Mouse (Mus musculus): ENCODE results near the gene Fhad1.

Gene Fhad1

DNA sequence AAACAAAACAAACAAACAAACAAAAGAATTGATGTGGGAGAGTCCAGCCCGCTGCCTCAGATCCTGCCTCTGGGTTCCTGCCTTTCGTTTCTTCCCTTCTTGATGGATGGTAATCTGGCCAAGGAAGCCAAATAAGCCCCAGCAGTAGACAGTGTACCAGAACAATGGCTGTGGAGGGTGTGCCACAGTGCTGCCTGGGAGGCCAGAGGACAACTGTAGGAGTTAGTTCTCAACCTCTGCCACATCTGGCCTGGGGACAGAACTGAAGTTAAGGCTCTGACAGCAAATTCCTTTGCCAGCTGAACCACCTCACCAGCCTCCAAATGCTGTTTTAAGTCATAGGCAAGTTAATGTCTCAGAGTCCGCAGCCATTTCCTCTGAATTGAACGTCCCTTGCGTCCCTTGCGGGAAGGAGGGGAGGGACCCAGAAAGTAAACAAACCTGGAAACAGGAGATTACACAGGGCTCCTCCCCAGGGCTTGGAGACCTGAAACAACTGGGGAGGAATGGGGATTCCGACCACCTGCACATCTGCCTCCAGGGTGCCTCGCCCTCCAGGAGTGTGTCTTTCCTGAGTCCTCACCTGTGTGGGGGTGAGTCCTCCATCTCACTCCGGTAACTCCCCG is 133.5 kb downstream of the Fhad1 start:
- DNase-seq, result no peak

DNA sequence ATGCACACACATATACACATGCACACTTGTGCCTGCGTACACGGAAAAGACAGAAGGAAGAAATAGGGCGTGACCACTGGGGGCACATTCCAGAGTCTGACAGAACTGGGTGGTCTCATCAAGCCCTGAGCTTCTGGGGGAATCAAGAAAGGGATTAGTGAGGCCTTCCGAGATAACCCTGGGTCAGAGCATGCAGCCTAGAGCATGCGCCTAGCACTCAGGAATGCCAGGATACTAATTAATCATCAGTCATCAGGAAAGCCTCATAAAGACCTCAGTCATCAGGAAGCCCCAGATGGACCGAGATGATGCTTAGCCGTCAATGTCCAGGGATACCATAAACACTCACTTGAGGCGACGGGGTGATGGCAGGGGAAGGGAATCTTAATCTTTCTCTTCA is 135.0 kb downstream of the Fhad1 start:
- no peak for DNase-seq

GRCm38 (mm10) chr4:141879074-141879473 is 135.8 kb downstream of the Fhad1 start:
- no peak for DNase-seq

DNA sequence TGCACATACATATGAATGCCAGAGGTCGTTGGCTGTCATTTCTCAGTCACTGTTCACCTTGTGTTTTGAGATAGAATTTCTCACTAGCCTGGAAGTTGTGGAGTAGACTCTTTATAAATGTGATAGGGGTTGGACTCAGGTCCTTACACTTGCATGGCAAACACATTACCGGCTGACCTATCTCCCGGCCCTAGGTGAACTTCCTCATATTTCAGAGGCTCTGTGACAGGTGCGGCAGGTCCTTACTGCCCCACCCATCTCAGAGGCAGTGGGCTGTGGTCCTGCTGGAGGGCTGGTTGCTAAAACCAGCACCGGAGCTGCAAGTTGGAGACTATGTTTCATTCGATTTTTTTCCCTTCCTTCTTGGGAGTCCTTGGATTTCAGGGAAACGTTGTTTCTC is 136.3 kb downstream of the Fhad1 start:
- DNase-seq, result no peak

DNA sequence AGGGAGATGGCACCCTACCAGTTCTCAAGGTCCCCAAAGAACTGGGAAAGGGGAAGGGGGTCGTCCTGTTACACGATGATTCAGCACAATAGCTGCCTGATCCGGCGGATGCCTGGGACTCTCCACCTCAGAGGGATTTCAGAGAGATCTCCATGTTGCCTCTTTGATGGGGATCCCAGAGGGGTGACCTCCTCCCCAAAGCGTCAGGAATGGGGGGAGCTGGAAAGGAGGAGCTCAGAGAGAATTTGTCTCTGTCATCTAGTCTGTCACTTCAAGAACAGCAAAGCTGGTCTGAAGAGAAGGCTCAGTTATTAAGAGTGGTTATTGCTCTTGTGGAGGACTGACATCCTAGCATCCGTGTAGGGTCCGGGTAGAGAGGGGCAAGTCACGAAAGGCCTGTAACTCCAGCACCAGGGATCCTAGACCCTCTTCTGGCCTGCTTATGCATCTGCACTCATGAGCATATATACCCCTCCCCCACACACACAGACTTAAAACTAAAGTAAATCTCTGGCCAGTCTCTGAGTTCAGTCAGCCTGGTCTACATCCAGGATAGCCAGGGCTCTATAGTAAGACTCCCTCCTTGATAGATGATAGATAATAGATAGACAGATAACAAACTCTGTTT is 139.3 kb downstream of the Fhad1 start:
- no peak for DNase-seq

DNA sequence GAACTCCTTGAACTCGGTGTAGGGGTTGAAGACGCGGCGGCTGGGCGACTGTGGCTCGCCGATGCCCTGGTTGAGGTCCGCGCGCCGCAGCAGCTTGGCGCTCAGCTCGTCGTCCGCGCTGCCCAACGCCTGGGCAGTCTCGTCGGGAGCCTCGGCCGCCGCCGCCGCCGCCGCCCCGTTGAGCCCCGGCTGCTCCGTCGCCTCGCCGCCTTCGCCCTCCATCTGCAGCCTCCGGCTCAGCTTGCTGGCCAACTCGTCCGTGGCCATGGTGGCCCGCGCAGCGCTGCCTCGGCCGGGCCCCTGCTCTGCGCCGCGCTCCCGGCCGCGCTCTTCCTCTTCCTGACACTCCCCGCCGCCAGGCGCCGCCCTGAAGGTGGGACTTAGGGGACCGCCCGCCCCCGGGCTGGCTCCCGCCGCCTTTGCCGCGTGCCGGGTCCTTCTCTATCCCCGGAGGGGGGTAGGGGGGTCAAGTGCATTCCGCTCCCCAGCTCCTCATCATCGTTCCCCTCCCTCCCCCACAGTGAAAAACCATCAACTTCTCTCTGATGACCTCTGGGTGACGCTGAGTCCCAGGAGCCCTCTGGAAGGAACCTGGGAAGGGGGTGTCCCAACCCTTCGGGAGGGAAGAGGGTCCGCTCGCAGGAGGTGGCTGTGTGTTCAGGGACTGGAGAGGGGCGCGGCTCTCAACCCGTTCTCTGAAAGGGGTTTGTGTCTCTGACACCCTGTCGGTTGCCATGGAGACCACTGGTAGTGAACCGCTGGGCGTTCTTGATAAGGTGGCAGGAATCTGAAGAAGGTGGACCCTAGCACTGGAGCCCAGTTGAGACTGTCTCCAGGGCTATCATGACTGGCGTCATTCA is 140.1 kb downstream of the Fhad1 start, which contains the start of gene Efhd2:
Gene Efhd2, minus strand, starts transcription at position 320 of the 860 bp plus-strand sequence.
- DNase-seq, result peak; percentile 70

DNA sequence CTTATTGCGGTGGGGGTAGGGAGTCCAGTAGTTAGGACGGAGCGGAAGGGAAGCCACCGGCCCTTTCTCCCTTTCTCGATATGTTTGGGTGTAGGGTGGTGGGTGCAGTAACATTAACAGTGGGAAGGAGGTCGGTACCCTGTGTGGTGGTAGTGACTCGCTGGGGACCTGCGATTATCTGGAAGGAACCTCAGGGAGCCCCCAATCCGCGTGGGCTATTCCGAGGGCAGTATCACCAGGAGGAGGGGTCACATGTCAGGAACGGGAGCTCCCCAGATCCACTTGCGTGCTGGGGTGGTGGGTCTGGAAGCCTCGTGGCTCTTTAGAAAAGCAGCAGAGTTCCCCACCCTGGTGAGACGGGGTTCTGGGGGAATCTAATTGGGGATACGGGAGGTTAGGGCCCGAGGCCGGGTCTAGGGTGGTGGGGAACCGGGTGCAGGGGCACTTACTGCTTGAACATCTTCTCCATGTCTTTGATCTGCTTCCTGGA is 140.7 kb downstream of the Fhad1 start:
- DNase-seq, result no peak

DNA sequence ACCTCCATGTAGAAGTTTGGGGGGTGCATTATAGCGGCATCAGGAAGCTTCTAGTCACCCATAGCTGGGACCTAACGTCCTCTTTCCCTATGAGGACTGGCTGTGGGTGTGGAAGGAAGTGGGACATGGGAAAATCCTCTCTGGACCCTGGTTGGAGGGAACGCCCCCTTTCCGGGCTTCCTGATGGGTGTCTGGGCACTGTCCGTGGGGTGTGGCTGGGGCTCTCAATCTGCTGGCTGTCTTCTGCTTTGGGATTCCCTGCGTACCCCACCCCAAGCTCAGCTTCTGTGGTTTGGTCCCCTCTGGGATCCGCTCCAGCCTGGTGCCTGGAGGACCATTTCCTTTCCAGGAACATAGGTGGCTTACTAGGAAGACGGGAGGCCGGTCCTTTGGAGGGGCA is 141.9 kb downstream of the Fhad1 start:
- no peak for DNase-seq

- no peak for DNase-seq
These were observed 143.0 kb downstream of the Fhad1 start for GRCm38 (mm10) chr4:141871909-141872308.

DNA sequence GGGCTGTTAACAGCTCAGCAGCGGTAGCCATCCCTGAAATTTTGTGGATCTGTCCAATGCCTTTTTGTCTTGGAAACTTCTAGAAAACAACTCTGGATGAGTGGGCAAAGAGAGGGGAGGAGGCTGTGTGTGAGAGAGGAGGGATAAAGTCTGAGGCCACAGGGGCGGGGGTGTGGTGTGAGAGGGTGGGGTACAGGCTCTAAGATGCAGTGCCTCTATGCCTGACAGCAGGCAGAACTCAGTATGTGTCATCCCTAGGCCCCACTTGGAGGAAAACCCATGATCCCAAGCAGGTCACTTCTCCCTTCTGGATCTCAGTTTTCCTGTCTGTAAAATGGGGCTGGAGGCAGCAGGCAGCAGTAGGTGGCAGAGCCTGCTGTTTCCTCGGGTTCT is 143.6 kb downstream of the Fhad1 start:
- no peak for DNase-seq

- DNase-seq, result peak; percentile 80
These were observed 144.1 kb downstream of the Fhad1 start for GRCm38 (mm10) chr4:141870666-141871332.

- DNase-seq, result no peak
These were observed 145.3 kb downstream of the Fhad1 start for GRCm38 (mm10) chr4:141869436-141870215.

- no peak for DNase-seq
These were observed 146.8 kb downstream of the Fhad1 start for GRCm38 (mm10) chr4:141868051-141868450.

- DNase-seq, result peak; percentile 31
These were observed 147.4 kb downstream of the Fhad1 start for GRCm38 (mm10) chr4:141867498-141867897.

DNA sequence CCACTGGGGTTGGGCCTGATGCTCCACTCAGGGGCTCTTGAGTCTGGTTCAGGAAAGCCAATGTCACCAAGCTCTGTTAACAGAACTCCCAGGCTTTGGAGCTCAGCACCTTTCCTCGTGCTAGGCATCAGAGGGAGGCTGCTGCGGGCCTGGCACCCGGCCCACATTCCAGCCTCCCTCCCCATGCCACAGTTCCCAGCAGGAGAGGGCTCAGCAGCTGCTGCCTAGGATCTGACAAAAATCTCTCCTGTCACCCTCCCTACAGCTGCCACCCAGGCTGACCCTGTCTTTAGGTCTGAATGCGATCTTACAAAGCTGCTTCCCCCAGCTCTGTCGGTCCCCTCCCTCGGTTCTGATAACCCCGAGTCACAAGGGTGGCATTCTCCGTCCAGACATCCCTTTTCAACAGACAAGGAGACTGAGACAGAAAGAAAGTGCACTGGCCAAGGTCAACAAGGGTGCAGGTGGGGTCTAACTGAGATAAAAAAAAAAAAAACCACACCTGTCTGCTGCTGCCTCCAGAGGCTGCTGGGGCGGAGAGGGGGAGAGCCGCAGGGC is 147.9 kb downstream of the Fhad1 start:
- DNase-seq, result peak; percentile 69

DNA sequence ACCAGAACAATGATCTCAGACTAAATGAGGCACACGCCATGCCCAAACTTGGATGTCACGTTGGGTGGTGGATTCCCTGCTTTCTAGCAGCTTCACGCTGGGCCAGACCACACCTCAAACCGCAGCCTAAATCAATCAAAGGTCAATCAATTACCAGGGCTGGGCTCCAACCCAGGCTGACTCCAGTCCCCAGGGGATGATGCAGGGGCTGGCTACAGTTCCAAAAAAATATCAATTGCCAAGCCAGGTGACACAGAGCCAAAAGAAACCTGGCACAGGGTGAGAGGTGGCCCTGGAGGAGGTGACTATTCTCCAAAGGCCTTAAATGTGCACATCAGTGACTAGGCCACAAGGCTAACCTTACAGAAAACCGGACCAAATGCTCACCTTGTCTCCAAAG is 149.3 kb downstream of the Fhad1 start:
- DNase-seq, result peak; percentile 51

DNA sequence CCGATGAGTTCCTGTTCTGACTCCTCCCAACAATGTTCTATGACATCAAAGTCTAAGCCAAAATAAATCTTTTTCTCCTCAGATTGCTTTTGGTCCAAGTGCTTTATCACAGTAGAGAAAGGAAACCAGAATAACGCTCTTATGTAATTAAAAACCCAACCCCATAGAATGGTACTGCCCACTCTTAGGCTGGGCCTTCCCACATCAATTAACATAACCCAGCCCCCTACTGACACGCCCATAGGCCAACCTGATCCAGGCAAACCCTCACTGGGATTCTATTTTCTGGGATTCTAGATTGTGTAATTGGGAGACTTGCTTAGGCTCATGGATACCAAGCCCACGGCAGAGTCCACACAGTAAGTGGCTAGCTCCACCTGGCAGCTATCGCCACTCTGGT is 149.9 kb downstream of the Fhad1 start:
- DNase-seq, result no peak

DNA sequence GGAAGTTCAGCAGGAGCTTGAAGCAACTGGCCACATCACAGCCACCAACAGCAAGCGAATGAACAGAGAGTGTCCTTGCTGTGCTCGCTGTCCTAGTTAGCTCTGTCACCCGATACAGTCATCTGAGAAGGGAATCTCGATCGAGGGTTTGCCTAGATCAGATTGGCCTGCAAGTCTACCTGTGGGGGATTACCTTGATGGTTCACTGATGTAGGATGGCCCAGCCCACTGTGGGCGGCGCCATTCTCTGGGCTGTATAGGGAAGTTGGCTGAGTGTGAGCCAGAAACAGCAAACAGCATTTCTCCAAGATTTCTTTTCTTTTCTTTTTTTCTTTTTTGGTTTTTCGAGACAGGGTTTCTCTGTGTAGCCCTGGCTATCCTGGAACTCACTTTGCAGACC is 150.4 kb downstream of the Fhad1 start:
- no peak for DNase-seq

DNA sequence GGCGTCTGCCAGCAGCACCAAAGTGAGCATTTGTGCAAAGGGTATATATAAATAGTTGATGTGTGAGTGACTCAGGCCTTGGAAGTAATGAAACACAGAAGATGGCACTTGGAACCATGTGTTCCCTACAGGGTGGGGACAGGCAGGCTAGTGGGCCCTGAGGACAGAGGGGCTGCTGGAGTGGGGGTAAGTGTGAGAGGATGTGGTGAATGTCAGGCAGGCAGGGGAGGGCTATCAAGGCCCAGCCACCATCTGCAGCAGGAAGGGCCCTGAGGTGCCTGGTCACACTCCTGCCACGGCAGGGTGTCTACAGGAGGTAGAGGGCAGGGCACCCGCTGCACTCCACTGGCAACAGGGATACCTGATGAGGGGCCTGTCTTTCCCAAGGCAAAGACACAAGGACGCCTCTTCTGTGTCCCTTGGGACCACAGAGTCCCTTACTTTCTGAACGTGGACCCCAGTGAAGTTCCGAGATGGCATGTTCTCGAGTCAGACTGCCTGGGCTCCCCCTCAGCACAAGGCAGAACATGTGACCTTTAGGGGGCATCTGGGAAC is 151.1 kb downstream of the Fhad1 start:
- DNase-seq, result no peak

DNA sequence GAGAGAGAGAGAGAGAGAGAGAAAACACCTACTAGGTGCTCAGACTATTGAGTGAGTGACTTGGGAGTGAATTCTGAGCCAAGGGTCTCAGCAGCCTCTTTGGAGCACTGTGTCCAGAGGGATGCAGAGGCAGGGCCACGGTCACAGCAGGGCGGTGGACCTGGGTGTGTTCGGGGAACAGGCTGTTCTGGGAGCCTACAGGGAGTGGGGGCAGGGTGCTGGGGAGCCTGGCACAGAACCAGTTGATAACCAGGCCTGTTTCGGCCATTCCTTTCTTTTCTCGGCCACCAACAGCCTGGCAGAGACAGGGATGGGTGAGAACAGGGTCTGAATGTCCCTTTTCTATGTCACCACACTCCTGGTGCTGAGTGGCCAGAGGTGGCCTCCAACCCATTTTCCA is 152.0 kb downstream of the Fhad1 start:
- no peak for DNase-seq

DNA sequence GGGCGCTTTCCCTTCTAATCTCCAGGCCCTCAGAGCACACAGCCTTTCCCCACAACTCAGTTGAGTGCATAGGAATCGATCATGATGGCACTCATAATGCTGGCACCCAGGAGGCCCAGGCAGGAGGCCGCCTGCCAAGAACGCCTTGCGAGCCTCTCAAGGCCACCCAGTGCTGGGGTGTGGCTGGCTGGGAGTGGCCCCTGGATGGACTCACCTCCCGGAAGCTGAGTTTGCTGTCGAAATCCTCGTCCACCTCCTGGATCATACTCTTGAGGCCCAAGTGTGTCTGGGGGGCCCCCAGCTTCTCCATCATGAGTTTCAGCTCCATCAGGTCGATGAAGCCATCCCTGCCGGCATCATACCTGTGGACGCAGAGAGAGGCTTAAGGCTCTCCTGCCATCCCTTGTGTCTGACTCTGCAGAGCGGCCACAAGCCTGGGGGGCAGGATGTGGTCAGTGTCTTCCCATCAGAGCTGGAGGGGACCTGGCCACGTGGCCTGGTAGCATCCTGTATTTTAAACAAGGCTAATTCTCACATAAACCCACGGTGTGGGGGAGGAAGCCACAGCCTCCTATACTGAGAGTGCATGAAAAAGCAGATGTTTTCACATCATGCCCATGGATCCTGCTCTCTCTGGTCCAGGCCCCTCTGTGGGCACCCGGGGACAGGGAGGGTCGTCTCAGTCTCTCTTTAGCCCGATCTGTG is 153.1 kb downstream of the Fhad1 start:
- DNase-seq, result no peak
